Mouse (Mus musculus) neural tube, embryonic 11.5 days (tissue): ENCODE results near the gene Rftn1. TPM values are rescaled to one million over a fixed set of nuclear protein-coding genes. Genes with fewer than 3 reads are reported as not detected.

ENCODE experiments used
- ATAC-seq: fragments of 200-750 bp; cut with Nextera tagmentation; 2 replicates; pipeline ENCODE4 v1.8.0; 2017; ENCODE audit warnings: moderate number of reproducible peaks, mild to moderate bottlenecking, moderate TSS enrichment, moderate library complexity; ENCODE audit not compliant: insufficient read depth, low FRiP score, low TSS enrichment
- DNase-seq: peaks from one replicate; pipeline ENCODE4 v3.0.0-alpha.2; 2015; ENCODE audit warnings: low spot score
- H3K27ac ChIP-seq: fragments of 300-500 bp; sonication (generic); 2 replicates; pipeline ENCODE4 v1.5.1; 2014; ENCODE audit warnings: low read depth, mild to moderate bottlenecking, low read length
- H3K27me3 ChIP-seq: fragments of 300-500 bp; sonication (generic); 2 replicates; pipeline ENCODE4 v1.6.1; 2014; ENCODE audit warnings: mild to moderate bottlenecking, low read length, mixed read lengths; ENCODE audit not compliant: control insufficient read depth, insufficient read depth
- H3K36me3 ChIP-seq: fragments of 300-500 bp; sonication (generic); 2 replicates; pipeline ENCODE4 v1.6.1; 2014; ENCODE audit warnings: mild to moderate bottlenecking, low read length, moderate library complexity, mixed read lengths; ENCODE audit not compliant: control insufficient read depth, insufficient read depth
- H3K4me1 ChIP-seq: fragments of 300-500 bp; sonication (generic); 2 replicates; pipeline ENCODE4 v1.6.1; 2014; ENCODE audit warnings: low read length, mixed read lengths; ENCODE audit not compliant: control insufficient read depth, insufficient read depth
- H3K4me2 ChIP-seq: fragments of 300-500 bp; sonication (generic); 2 replicates; pipeline ENCODE4 v1.6.1; 2014; ENCODE audit warnings: low read depth, mild to moderate bottlenecking, moderate library complexity
- H3K4me3 ChIP-seq: fragments of 300-500 bp; sonication (generic); 2 replicates; pipeline ENCODE4 v1.5.1; 2014; ENCODE audit warnings: low read depth, low read length
- H3K9ac ChIP-seq: fragments of 300-500 bp; sonication (generic); 2 replicates; pipeline ENCODE4 v1.6.1; 2014; ENCODE audit warnings: mild to moderate bottlenecking, low read length
- H3K9me3 ChIP-seq: fragments of 300-500 bp; sonication (generic); 2 replicates; pipeline ENCODE4 v1.6.1; 2016; ENCODE audit warnings: low read length; ENCODE audit not compliant: control insufficient read depth
- WGBS: fragments of 180-500 bp; shearing (Covaris S2); extraction: QIAGEN DNeasy Blood & Tissue Kit; methylation state at CpG from one replicate; pipeline ENCODE4 v1.1.7; 2014; 5-methylcytosine and 5-hydroxymethylcytosine counted together
- polyA plus RNA-seq: library from polyadenylated mRNA; unstranded; fragments of >200 nt; fragmentation: Nextera tagmentation; extraction: Ambion mirVana; gene quantifications from 2 replicates; pipeline ENCODE4 v1.2.1, GENCODE M21; 2014

The Rftn1 gene
- polyA plus RNA-seq, 1 experiment from 2014 or later: 6.9 TPM

DNA sequence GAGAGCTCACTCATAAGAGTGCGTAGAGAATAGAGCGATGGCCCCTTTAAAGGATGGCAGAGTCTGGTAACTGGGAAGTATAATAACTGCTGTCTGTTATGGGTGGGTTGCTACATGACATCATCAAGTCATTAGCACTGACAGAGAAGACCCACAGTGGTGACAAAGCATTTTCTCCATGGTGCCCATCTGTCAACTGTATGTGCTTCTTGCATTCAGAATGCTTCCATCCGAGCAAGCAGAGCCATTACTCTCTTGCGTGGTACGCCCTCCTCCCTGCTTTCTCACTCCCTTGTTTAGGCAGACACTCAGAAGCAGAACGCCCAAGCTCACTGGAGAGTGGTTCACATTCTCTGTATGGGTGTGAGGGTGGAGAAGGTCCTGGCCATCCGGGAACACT is 135.9 kb downstream of the Rftn1 start:
- ATAC-seq (no peak), DNase-seq (no peak)
- H3K9me3 ChIP-seq: no peaks in the 10 kb centered on the region
- H3K9ac ChIP-seq: no peak overlapping the region
- H3K27me3 ChIP-seq: no peaks in the 10 kb centered on the region
- no peaks in the 10 kb centered on the region for H3K36me3 ChIP-seq
- 85% methylated on average over 7 of the region's 7 CpGs for WGBS
- no peak overlapping the region for H3K4me2 ChIP-seq
- H3K4me1 ChIP-seq: no peaks in the 10 kb centered on the region
- no peak overlapping the region for H3K27ac ChIP-seq
- H3K4me3 ChIP-seq: no peak overlapping the region

DNA sequence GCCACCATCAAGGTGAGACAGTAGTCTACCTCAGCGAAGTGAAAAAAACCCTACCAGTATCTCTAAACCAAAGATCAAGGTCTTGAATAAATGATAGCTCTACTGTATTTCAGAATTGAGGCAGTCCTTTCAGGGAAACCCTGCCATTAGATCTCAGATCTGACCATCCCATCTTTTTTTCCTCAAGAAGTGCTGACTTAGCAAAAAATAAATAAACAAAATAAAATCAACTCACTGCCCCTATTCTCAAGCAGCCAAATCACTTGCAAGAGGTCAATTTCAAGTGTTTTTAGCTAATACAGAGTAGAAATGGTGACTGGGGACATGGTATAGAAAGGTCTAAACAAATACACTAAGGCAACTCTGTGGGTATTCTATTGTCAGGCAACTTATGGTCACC is 136.5 kb downstream of the Rftn1 start:
- DNase-seq (no peak), ATAC-seq (no peak)
- no peaks in the 10 kb centered on the region for H3K4me1 ChIP-seq
- no peaks in the 10 kb centered on the region for H3K9me3 ChIP-seq
- H3K36me3 ChIP-seq: no peaks in the 10 kb centered on the region
- no peak overlapping the region for H3K9ac ChIP-seq
- no peak overlapping the region for H3K27ac ChIP-seq
- no peaks in the 10 kb centered on the region for H3K27me3 ChIP-seq
- H3K4me3 ChIP-seq: no peak overlapping the region
- H3K4me2 ChIP-seq: no peak overlapping the region
- WGBS: 95% methylated on average over 1 of the region's 1 CpGs

DNA sequence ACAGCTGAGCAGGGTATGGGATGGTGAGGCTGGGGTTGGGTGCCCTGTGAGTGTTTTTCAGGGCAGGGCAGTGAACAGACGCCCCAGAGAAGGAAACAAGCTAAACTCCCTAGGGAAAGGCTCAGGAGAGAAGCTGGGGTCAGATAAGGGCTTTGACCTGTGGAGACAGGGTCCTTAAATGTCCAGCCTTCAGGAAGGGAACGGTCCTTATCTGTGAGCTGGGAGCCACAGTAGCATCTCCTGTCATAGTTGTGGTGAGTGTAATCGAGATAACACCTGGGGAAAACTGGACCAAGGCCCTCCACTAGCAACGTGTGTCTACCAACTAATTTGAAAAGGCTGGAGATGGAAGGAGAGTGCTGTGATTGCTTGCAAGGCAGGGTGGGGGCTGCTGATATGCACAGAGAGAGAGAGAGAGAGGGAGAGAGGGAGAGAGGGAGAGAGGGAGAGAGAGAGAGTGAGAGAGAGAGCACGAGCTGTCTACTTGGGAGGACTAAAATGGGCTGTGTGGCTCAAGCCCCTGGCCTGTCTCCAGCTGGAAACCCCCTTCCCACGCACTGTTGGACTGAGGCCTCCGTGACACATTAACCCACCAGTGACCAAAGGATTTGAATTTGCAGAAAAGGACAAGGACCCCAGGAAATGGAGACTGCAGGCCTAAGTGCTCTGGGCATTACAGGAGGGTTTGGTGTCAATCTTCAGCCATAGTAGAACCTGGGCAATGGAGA is 137.6 kb downstream of the Rftn1 start:
- 73% methylated on average over 7 of the region's 7 CpGs for WGBS
- Histone ChIP-seq H3K4me3 (no peak overlapping the region), H3K27me3 (no peaks in the 10 kb centered on the region), H3K27ac (no peak overlapping the region), H3K4me2 (no peak overlapping the region), H3K9me3 (no peaks in the 10 kb centered on the region), H3K36me3 (no peaks in the 10 kb centered on the region), H3K9ac (no peak overlapping the region), H3K4me1 (no peaks in the 10 kb centered on the region)
- DNase-seq: no peak
- ATAC-seq: no peak

DNA sequence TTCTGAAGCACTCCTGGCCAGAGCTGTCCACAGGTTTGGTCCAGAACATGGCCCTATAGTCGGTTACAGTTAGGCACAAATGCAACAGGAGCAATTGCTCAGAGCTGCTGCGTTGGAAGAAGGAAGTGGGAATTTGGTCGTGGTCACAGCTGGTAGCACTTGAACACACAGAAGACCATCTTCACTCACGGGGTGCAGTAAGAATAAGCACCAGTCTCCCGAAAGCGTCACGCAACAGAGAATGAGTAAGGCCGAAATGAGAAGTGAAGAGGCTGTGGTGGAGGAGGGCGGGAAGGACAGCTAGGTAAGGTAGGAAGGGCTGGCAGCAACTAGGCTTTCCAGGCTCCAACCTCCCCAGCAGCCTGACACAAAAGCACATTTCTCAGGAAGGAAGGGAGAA is 140.0 kb downstream of the Rftn1 start:
- Histone ChIP-seq H3K9me3 (no peaks in the 10 kb centered on the region), H3K4me1 (no peaks in the 10 kb centered on the region), H3K4me2 (no peak overlapping the region), H3K4me3 (no peak overlapping the region), H3K9ac (no peak overlapping the region), H3K27me3 (no peaks in the 10 kb centered on the region), H3K27ac (no peak overlapping the region), H3K36me3 (no peaks in the 10 kb centered on the region)
- no peak for DNase-seq
- no peak for ATAC-seq
- 86% methylated on average over 9 of the region's 9 CpGs for WGBS

DNA sequence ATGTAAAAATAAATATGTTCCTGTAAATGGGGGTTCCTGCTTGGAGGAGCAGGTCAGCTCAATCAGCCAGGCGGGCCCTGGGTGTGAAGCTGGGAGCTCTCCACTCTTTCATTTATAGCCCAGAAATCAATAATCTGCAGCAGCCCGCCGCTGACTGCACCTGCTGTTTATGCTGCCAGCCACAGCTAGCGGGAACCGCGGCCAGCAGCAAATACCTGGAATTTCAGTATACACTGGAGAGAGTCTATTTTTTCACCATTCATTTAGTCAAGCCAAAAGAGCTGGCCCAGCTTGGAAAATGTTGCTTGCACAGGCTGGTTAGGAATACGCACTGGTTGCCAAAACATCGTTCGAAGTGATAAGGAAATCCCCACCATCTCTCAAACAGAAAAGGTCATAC is 142.3 kb downstream of the Rftn1 start:
- H3K9ac ChIP-seq: no peak overlapping the region
- WGBS: 81% methylated on average over 9 of the region's 9 CpGs
- no peak overlapping the region for H3K4me2 ChIP-seq
- ATAC-seq: no peak
- no peaks in the 10 kb centered on the region for H3K4me1 ChIP-seq
- no peaks in the 10 kb centered on the region for H3K27me3 ChIP-seq
- no peak overlapping the region for H3K4me3 ChIP-seq
- no peaks in the 10 kb centered on the region for H3K9me3 ChIP-seq
- no peak for DNase-seq
- no peaks in the 10 kb centered on the region for H3K36me3 ChIP-seq
- no peak overlapping the region for H3K27ac ChIP-seq

DNA sequence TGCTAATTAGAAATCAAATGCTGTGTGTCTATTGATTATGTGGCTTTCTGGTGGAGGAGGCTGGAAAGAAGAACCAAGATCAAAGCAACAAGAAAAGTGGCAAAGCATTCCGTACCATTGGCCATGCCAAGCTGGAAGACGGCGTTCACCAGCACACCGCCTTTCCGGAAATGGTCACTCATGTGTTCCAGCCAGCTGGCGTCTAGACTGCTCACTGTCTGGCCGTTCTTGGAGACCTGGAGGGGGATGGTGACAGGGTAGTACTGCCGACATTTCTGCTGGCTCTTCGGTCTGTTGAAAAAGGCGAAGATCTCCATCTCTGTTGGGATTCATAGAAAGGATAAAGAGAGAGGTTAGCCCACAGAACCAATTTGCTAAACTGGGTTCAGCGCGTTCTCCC is 143.3 kb downstream of the Rftn1 start:
- Histone ChIP-seq H3K27ac (no peak overlapping the region), H3K27me3 (no peaks in the 10 kb centered on the region), H3K9ac (no peak overlapping the region), H3K36me3 (no peaks in the 10 kb centered on the region), H3K9me3 (no peaks in the 10 kb centered on the region), H3K4me3 (no peak overlapping the region), H3K4me2 (no peak overlapping the region), H3K4me1 (no peaks in the 10 kb centered on the region)
- DNase-seq (no peak), ATAC-seq (no peak)
- 92% methylated on average over 12 of the region's 12 CpGs for WGBS

DNA sequence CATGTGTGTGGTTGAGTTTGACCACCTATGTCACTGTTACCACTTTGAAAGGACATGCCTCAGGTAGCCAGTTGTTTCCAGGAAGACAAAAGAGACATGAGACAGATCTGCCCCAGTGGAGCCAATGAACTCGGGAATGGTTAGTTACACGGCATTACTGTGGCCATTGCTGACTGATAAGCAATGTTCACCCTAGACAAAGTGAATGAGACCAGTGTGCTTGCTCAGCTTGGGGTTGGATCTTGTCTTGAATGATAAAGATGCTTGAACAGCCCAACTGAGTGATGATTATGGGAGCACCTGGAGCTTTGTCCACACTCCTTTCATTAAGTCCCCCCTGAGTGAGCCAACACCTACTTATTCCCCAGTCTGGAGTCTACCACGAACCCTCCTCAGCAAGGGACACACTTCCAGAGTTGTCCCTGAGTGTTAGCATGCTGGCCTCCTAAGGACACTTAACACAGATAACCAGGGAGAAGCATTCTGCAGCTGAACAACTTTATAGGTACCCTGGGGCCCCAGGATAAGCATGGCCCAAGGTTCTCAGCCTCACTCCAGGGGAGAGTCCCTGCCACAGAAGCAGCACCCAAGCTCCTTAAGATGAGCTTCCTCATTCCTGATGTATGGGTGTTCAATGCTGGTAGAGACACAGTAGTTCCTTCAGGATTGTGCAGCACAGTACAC is 149.6 kb downstream of the Rftn1 start:
- no peaks in the 10 kb centered on the region for H3K4me1 ChIP-seq
- ATAC-seq (no peak), DNase-seq (no peak)
- no peaks in the 10 kb centered on the region for H3K27me3 ChIP-seq
- H3K36me3 ChIP-seq: no peaks in the 10 kb centered on the region
- no peaks in the 10 kb centered on the region for H3K9me3 ChIP-seq
- H3K27ac ChIP-seq: no peak overlapping the region
- no peak overlapping the region for H3K9ac ChIP-seq
- no peak overlapping the region for H3K4me3 ChIP-seq
- H3K4me2 ChIP-seq: no peak overlapping the region
- WGBS: 87% methylated on average over 3 of the region's 3 CpGs

DNA sequence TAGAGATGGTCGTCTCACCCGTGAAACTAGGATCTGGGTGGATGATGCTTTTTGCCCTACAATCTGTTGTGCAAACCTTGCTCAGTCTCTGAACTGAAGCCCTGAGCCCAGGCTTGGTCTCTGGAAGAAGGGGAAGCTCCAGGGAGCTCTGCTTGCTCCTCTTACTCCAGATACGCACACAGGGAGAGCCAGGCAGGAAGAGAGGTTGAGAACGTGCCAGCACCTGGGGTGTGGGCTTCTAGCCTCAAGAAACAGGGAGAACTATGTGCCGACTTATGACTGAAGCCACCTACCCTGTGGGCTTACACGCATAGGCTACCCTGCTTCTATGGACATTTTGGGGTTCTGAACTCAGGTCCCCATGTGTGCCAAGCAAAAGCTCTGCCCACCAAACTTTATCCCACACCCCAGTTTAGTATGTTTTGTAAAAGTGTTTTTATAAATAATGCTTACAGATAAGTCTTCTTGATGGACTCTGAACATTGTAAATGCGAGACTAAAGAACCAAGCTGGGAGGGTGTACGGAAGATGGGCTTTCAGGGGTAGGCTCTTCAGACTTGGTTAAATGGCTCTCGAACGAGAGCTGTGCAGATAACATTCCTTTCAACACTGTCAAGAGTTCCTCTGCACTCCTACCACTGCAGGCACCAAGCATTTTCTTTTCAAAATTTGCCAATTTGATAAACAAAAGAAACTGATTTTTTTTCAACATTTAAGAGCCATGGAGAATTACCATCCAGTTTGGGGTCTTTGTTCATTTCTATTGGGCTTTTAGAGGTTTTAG is 152.4 kb downstream of the Rftn1 start:
- DNase-seq (no peak), ATAC-seq (no peak)
- H3K9me3 ChIP-seq: no peaks in the 10 kb centered on the region
- H3K9ac ChIP-seq: no peak overlapping the region
- H3K4me2 ChIP-seq: no peak overlapping the region
- H3K27ac ChIP-seq: no peak overlapping the region
- H3K4me3 ChIP-seq: no peak overlapping the region
- H3K27me3 ChIP-seq: no peaks in the 10 kb centered on the region
- no peaks in the 10 kb centered on the region for H3K4me1 ChIP-seq
- H3K36me3 ChIP-seq: no peaks in the 10 kb centered on the region
- WGBS: 82% methylated on average over 10 of the region's 10 CpGs
